Mouse (Mus musculus) C2C12 (cell line): ENCODE measurements around the gene Kank1. TPM values are rescaled to one million over a fixed set of nuclear protein-coding genes. Genes with fewer than 3 reads are reported as not detected.

Experiments
- H3K27me3 ChIP-seq: one replicate; pipeline ENCODE4 v1.6.1; 2011; ENCODE audit not compliant: control insufficient read depth, insufficient read depth, insufficient read length
- H3K36me3 ChIP-seq: one replicate; pipeline ENCODE4 v1.6.1; 2011; ENCODE audit not compliant: control insufficient read depth, insufficient read depth
- H3K4me3 ChIP-seq: one replicate; pipeline ENCODE4 v1.5.1; 2011; ENCODE audit warnings: mild to moderate bottlenecking, control low read depth; ENCODE audit not compliant: poor library complexity, insufficient read depth, severe bottlenecking
- H3K79me2 ChIP-seq: one replicate; pipeline ENCODE4 v1.6.1; 2011; ENCODE audit not compliant: control insufficient read depth, insufficient read depth
- H3K79me3 ChIP-seq: one replicate; pipeline ENCODE4 v1.6.1; 2011; ENCODE audit warnings: low read depth, control low read depth
- H3ac ChIP-seq: one replicate; pipeline ENCODE3; 2011; ENCODE audit warnings: low read depth; ENCODE audit not compliant: control insufficient read depth, insufficient read length
- CEBPB ChIP-seq: IDR thresholded peaks from one replicate; pipeline ENCODE4 v1.6.1; 2011; ENCODE audit warnings: low read depth, mild to moderate bottlenecking, control low read depth, moderate library complexity
- CTCF ChIP-seq: IDR thresholded peaks from one replicate; pipeline ENCODE4 v1.5.1; 2011; ENCODE audit not compliant: control insufficient read depth, insufficient read depth, insufficient read length
- FOSL1 ChIP-seq: IDR thresholded peaks from one replicate; pipeline ENCODE4 v1.8.0; 2011; ENCODE audit warnings: mild to moderate bottlenecking, low read length; ENCODE audit not compliant: poor library complexity, insufficient read depth, severe bottlenecking
- MAX ChIP-seq: IDR thresholded peaks from one replicate; pipeline ENCODE4 v1.6.1; 2011; ENCODE audit warnings: mild to moderate bottlenecking, control low read depth
- MYOD1 ChIP-seq: IDR thresholded peaks from one replicate; pipeline ENCODE4 v1.6.1; 2011; ENCODE audit warnings: low read depth; ENCODE audit not compliant: control insufficient read depth, insufficient read length
- MYOG ChIP-seq: IDR thresholded peaks from one replicate; pipeline ENCODE4 v1.6.1; 2011; ENCODE audit not compliant: control insufficient read depth, insufficient read length; ENCODE audit errors: extremely low read depth
- USF1 ChIP-seq: IDR thresholded peaks from one replicate; pipeline ENCODE4 v1.6.1; 2011; ENCODE audit warnings: low read depth, mild to moderate bottlenecking, control low read depth, moderate library complexity
- polyA plus RNA-seq: library from polyadenylated mRNA; unstranded; fragments of >200 nt; fragmentation: generic; extraction: Trizol; gene quantifications from one replicate; pipeline ENCODE4 v1.2.1, GENCODE M21; 2012; ENCODE audit warnings: missing spikeins

Kank1 gene
- polyA plus RNA-seq, 1 experiment = 0.49 TPM

DNA sequence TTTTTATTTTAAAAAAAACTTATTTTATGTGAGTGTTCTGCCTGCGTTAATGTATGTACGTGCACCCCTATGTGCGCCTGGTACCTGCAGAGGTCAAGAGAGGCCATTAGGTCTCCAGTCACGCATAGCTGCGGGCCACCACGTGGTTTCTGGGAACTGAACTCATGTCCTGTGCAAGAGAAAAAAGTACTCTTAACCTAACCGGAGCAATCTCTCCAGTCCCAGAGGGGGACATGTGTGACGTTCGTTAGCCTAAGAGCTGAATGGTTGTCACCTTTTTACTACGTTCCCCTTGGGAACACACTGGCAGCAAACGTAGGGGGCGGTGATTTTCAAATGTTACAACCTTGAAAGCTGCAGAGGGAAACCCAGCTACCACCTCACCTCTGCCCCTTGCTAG, 29.8 kb upstream of the Kank1 start:
- H3K79me2 ChIP-seq = no peaks in the 10 kb centered on the region
- H3K4me3 ChIP-seq = no peak overlapping the region
- no peak overlapping the region for H3ac ChIP-seq
- H3K36me3 ChIP-seq = no peaks in the 10 kb centered on the region
- no peaks in the 10 kb centered on the region for H3K79me3 ChIP-seq
- H3K27me3 ChIP-seq = peaks cover 9% of the 10 kb centered on the region
- TF ChIP-seq MAX (no peak), MYOD1 (no peak), MYOG (no peak), CEBPB (no peak), FOSL1 (no peak), CTCF (no peak), USF1 (no peak)

DNA sequence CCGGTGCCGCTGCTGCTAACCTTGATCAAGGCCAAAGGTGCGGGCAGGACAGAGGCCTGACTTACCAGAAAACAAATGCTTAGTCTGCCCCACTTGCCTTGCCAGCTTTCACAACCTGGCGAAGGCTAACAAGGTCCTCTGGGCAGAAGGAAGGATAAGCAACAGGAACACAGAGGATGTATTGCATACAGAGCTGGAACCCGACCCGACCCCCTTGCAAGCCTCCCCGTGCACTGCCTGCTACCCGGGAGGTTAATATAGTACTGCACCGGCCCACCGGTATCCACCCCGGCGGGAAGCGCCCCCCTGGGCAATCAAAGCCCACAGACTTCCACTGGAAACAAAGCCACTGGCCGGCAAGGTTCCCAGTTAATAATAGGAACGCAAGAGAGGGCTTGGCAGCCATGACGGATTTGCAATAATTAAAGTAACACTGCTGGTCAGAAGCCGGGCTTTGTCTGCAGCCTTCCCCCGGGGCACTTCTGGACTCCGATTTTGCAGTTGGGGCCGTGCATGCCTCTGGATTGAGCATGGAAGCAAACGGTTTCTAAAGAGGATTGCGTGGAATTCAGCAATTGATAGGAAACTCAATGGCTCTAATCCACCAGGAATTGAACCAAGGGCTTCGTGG, 28.9 kb upstream of the Kank1 start:
- TF ChIP-seq MYOD1 (no peak), FOSL1 (no peak), CTCF (no peak), MYOG (no peak), MAX (no peak), CEBPB (no peak), USF1 (no peak)
- H3K79me2 ChIP-seq = no peaks in the 10 kb centered on the region
- no peaks in the 10 kb centered on the region for H3K79me3 ChIP-seq
- H3K4me3 ChIP-seq = no peak overlapping the region
- peaks cover 9% of the 10 kb centered on the region for H3K27me3 ChIP-seq
- H3ac ChIP-seq = no peak overlapping the region
- no peaks in the 10 kb centered on the region for H3K36me3 ChIP-seq

DNA sequence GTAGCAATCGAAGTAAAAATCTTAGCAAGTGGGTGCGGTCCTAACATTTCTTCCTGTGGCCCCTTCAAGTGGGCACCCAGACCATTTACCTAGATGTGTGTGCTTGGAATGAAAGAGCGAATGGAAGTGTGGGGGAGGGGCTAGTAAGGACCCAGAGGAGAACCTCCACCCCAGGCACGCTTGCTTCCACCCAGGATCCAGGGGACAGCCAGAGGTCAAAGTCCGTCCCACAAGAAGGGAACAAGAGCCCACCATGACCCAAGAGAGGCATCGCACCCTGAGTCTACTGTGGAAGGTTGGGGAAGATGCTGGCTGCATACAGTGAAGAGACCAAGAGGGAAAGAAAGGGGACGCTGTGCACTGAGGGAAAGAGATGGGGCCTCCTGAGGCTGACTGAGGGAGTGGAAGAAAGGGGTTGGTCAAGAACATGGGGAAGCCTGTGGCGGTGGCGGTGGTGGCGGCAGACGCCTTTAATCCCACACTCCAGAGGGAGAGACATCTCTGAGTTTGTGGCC, 28.1 kb upstream of the Kank1 start:
- Histone ChIP-seq H3K79me2 (no peaks in the 10 kb centered on the region), H3K4me3 (no peak overlapping the region), H3K27me3 (peaks cover 9% of the 10 kb centered on the region), H3K36me3 (no peaks in the 10 kb centered on the region), H3ac (no peak overlapping the region), H3K79me3 (no peaks in the 10 kb centered on the region)
- TF ChIP-seq MAX = no peak

DNA sequence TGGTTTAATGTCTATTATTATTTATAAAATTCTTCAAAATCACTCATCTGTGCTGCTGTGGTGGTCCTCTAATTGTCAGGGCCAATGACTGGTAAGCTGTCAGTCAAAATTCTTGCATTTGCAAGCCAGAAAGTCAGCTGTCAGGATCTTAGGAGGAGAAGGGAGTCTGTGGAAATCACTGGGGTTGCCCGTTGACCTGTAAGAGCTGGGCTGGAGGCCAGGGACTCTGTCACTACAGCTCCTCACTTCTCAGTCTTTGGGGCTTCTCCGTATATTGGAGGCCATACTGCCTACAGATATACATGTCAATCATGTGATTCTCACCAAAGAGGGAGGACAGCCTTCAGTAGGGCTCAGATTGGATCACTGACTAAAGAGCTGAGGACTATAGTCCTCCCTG, 16.2 kb upstream of the Kank1 start:
- Histone ChIP-seq H3K4me3 (no peak overlapping the region), H3K79me2 (no peaks in the 10 kb centered on the region), H3ac (no peak overlapping the region), H3K79me3 (no peaks in the 10 kb centered on the region), H3K36me3 (no peaks in the 10 kb centered on the region), H3K27me3 (no peaks in the 10 kb centered on the region)
- TF ChIP-seq MYOD1 (no peak), MYOG (no peak), CTCF (no peak), CEBPB (no peak), FOSL1 (no peak), USF1 (no peak), MAX (no peak)

DNA sequence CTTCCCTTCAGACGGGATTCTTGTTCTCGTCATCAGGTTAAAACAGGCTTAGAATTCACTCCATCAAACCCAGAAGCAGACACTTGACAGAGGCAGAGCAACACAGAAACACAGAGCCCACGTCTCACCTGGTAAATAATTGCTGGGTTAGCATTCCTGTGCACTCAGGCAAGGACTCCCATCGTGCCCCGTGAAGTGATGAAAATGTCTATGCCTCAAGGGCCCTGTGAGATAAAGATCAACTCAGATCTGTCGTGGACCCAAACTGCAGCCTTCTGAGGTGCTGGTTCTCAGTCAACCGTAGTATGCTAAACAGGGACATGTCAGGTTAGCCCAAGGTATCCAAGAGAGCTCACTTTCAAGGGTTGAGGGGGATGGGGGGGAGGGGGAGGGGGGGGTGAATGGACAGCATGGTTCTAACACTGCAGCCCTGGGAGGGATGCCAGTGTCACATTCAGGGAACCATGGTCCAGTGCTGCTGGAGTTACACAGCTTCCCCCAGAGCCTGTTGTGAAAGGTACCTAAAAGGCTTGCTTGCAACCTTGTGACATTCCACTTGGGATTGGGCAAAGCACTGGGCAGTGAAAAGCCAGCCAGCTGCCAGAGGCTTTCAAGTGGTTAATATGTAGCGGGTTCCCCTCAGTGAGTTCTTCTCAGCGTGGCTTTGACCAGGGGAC, 14.7 kb upstream of the Kank1 start:
- Histone ChIP-seq H3K79me3 (no peaks in the 10 kb centered on the region), H3K36me3 (no peaks in the 10 kb centered on the region), H3K79me2 (no peaks in the 10 kb centered on the region), H3K27me3 (no peaks in the 10 kb centered on the region), H3ac (no peak overlapping the region), H3K4me3 (no peak overlapping the region)
- TF ChIP-seq USF1 (no peak), FOSL1 (no peak), MYOD1 (no peak), MYOG (no peak), CTCF (no peak), CEBPB (no peak)
